Mouse (Mus musculus): ENCODE measurements around the gene Olfr1197. TPM values are rescaled to one million over a fixed set of nuclear protein-coding genes. Genes with fewer than 3 reads are reported as not detected.

The Olfr1197 gene
- not detected in 2 replicates for polyA plus RNA-seq (2015; fragmentation: Nextera tagmentation; extraction: Ambion mirVana)

- no peaks in the 10 kb centered on the region for H3K36me3 ChIP-seq (ENCODE audit: control insufficient read depth, insufficient read depth)
- H3K27ac ChIP-seq (ENCODE audit: low read length), result no peak within 1 kb of the TSS
- H3K4me3 ChIP-seq (replicated peaks; ENCODE audit: low read length), result no peak within 1 kb of the TSS
- H3K4me1 ChIP-seq (replicated peaks; ENCODE audit: control insufficient read depth, insufficient read depth, low read length), result no peaks in the 10 kb centered on the region
- no peak within 1 kb of the TSS for H3K4me2 ChIP-seq (ENCODE audit: low read length)
- no peak within 1 kb of the TSS for H3K9ac ChIP-seq (replicated peaks; ENCODE audit: low read depth, low read length)
- 74% methylated on average over 1 of the region's 1 CpGs for WGBS
- ATAC-seq, result no peak
- H3K9me3 ChIP-seq (ENCODE audit: control insufficient read depth, low read length), result no peaks in the 10 kb centered on the region
- H3K27me3 ChIP-seq (replicated peaks; ENCODE audit: control insufficient read depth, insufficient read depth, low read length), result no peaks in the 10 kb centered on the region
Measured at GRCm38 (mm10) chr2:88732266-88732665, at the start of gene Olfr1197. TSS of gene Olfr1197 (minus strand) at chr2:88732366.

- ATAC-seq, result no peak
- Histone ChIP-seq H3K27me3 (replicated peaks; ENCODE audit: control insufficient read depth, insufficient read depth, low read length) (no peaks in the 10 kb centered on the region), H3K9ac (replicated peaks; ENCODE audit: low read depth, low read length) (no peak within 1 kb of the TSS), H3K4me2 (ENCODE audit: low read length) (no peak within 1 kb of the TSS), H3K27ac (ENCODE audit: low read length) (no peak within 1 kb of the TSS), H3K4me1 (replicated peaks; ENCODE audit: control insufficient read depth, insufficient read depth, low read length) (no peaks in the 10 kb centered on the region), H3K4me3 (replicated peaks; ENCODE audit: low read length) (no peak within 1 kb of the TSS), H3K36me3 (ENCODE audit: control insufficient read depth, insufficient read depth) (no peaks in the 10 kb centered on the region), H3K9me3 (ENCODE audit: control insufficient read depth, low read length) (no peaks in the 10 kb centered on the region)
- WGBS, result 82% methylated on average over 2 of the region's 2 CpGs
Measured at GRCm38 (mm10) chr2:88770388-88770787, 38.2 kb upstream of the Olfr1197 start, which contains the start of gene Olfr1200. TSS of gene Olfr1200 (minus strand) at chr2:88770488.

DNA sequence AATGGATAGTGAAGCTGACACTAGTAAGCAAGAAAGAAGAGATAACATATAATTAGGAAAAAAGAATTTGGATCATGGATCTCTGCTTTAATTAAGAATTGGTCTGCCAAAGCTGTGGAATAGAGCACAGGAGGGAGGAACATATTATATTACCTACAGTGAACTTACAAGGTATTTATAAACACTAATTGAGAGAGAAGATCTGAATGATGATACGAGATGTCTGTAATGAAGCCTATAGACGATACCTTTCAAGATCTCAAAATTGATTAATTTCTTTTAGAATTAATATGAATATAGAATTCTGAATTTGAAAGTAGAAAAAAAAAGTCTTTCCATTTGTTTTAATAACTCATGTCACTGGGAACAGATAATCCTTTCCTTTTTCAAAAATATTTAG lies 28.2 kb upstream of the Olfr1197 start, which contains the start of gene Olfr1199:
Gene Olfr1199 (minus strand): TSS at position 101 of the 400 bp plus-strand sequence.
- Histone ChIP-seq H3K27ac (ENCODE audit: low read length) (no peak within 1 kb of the TSS), H3K4me1 (replicated peaks; ENCODE audit: control insufficient read depth, insufficient read depth, low read length) (no peaks in the 10 kb centered on the region), H3K4me2 (ENCODE audit: low read length) (no peak within 1 kb of the TSS), H3K4me3 (replicated peaks; ENCODE audit: low read length) (no peak within 1 kb of the TSS), H3K36me3 (ENCODE audit: control insufficient read depth, insufficient read depth) (no peaks in the 10 kb centered on the region), H3K27me3 (replicated peaks; ENCODE audit: control insufficient read depth, insufficient read depth, low read length) (no peaks in the 10 kb centered on the region), H3K9me3 (ENCODE audit: control insufficient read depth, low read length) (no peaks in the 10 kb centered on the region), H3K9ac (replicated peaks; ENCODE audit: low read depth, low read length) (no peak within 1 kb of the TSS)
- ATAC-seq, result no peak
- WGBS, result 90% methylated on average over 2 of the region's 2 CpGs

DNA sequence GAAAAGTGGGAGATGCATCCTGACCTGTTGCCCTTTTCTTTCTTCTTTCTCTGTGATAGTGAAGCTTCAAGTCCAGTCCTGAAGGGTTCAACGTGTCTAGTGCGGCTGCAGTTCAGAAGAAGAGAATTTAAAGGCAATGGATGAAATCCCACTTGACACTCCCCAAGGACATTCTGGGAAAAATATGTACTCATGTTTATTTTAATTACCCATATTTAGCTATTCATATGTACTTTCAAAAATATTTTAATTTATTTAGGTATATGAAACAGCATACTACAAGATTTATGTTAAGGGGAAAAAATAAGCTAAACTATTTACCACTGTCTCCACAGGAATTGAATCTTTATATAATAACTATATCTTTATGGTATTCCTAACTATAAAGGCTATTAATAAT lies 19.1 kb upstream of the Olfr1197 start, which contains the start of gene Olfr1198:
Gene Olfr1198 (minus strand): TSS at position 101 of the 400 bp plus-strand sequence.
- H3K27me3 ChIP-seq (replicated peaks; ENCODE audit: control insufficient read depth, insufficient read depth, low read length), result no peaks in the 10 kb centered on the region
- no peak within 1 kb of the TSS for H3K4me3 ChIP-seq (replicated peaks; ENCODE audit: low read length)
- H3K9ac ChIP-seq (replicated peaks; ENCODE audit: low read depth, low read length), result no peak within 1 kb of the TSS
- 98% methylated on average over 2 of the region's 2 CpGs for WGBS
- H3K27ac ChIP-seq (ENCODE audit: low read length), result no peak within 1 kb of the TSS
- ATAC-seq, result no peak
- no peaks in the 10 kb centered on the region for H3K4me1 ChIP-seq (replicated peaks; ENCODE audit: control insufficient read depth, insufficient read depth, low read length)
- H3K4me2 ChIP-seq (ENCODE audit: low read length), result no peak within 1 kb of the TSS
- no peaks in the 10 kb centered on the region for H3K9me3 ChIP-seq (ENCODE audit: control insufficient read depth, low read length)
- no peaks in the 10 kb centered on the region for H3K36me3 ChIP-seq (ENCODE audit: control insufficient read depth, insufficient read depth)

DNA sequence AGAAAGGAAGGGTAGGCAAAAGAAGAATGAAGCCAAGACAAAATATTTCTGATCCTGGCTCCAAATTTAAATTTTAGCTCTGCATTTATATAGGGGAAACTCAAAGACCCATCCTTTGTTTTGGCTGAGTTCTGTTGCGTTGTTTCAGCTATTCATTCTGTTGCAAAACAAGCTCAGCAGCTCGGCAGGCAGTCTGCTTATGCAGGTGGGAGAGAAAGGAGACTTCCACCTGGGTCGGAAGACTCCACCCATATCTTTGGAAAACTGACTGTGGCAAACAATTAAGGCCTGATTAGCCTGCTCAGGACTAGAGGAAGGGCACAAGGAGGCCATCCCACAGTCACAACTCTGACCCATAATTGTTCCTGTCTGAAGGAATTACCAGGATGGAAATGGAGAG lies 11.2 kb upstream of the Olfr1197 start:
- H3K9me3 ChIP-seq (ENCODE audit: control insufficient read depth, low read length), result no peaks in the 10 kb centered on the region
- no peak overlapping the region for H3K4me2 ChIP-seq (ENCODE audit: low read length)
- no peak overlapping the region for H3K27ac ChIP-seq (ENCODE audit: low read length)
- no peak overlapping the region for H3K4me3 ChIP-seq (replicated peaks; ENCODE audit: low read length)
- no peaks in the 10 kb centered on the region for H3K27me3 ChIP-seq (replicated peaks; ENCODE audit: control insufficient read depth, insufficient read depth, low read length)
- ATAC-seq, result no peak
- no peak overlapping the region for H3K9ac ChIP-seq (replicated peaks; ENCODE audit: low read depth, low read length)
- H3K4me1 ChIP-seq (replicated peaks; ENCODE audit: control insufficient read depth, insufficient read depth, low read length), result no peaks in the 10 kb centered on the region
- H3K36me3 ChIP-seq (ENCODE audit: control insufficient read depth, insufficient read depth), result no peaks in the 10 kb centered on the region
- 62% methylated on average over 3 of the region's 3 CpGs for WGBS

DNA sequence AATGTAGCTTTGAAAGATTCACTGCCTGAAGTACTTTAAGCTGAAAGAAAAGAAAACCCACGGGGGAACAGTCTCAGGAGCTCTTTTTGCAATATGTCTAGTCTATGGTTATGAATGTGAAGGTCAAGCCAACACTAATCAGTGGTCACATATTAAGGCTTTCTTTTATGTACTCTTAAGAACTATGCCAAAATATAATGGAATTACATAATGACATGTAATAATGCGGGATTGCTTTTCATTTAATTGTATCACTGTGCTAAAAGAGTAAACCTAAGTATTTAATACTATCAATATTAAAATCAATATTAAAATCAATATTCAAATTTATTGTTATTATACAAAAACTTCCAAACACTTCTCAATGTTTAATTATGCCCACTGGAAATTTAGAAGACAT lies 27.7 kb downstream of the Olfr1197 start, which contains the start of gene Olfr1196:
Gene Olfr1196 (minus strand): TSS at position 101 of the 400 bp plus-strand sequence.
- H3K27me3 ChIP-seq (replicated peaks; ENCODE audit: control insufficient read depth, insufficient read depth, low read length), result no peaks in the 10 kb centered on the region
- no peaks in the 10 kb centered on the region for H3K9me3 ChIP-seq (ENCODE audit: control insufficient read depth, low read length)
- H3K36me3 ChIP-seq (ENCODE audit: control insufficient read depth, insufficient read depth), result no peaks in the 10 kb centered on the region
- no peaks in the 10 kb centered on the region for H3K4me1 ChIP-seq (replicated peaks; ENCODE audit: control insufficient read depth, insufficient read depth, low read length)
- WGBS, result 82% methylated on average over 2 of the region's 2 CpGs
- no peak within 1 kb of the TSS for H3K9ac ChIP-seq (replicated peaks; ENCODE audit: low read depth, low read length)
- H3K4me3 ChIP-seq (replicated peaks; ENCODE audit: low read length), result no peak within 1 kb of the TSS
- ATAC-seq, result no peak
- H3K27ac ChIP-seq (ENCODE audit: low read length), result no peak within 1 kb of the TSS
- no peak within 1 kb of the TSS for H3K4me2 ChIP-seq (ENCODE audit: low read length)

DNA sequence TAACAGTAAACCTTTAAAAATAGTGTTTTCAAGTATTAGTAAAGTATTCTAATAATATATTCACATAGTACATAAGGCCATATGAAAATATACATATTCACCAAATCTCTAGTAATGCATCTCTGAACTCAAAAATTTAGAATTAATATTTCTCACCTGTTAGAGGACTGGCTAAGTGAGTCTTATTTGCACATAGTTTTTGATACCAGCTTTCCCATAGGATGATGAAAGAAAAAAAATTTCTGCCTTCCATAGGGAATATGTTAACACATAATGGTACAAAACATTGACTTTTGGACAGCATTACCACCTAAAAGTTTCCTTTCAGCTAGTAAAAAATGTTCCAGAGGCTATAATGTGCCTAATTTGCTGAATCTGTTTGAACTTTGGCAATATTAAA lies 43.1 kb downstream of the Olfr1197 start, which contains the start of gene Olfr1195:
Gene Olfr1195 (minus strand): TSS at position 101 of the 400 bp plus-strand sequence.
- no peaks in the 10 kb centered on the region for H3K9me3 ChIP-seq (ENCODE audit: control insufficient read depth, low read length)
- no peak for ATAC-seq
- no peak within 1 kb of the TSS for H3K27ac ChIP-seq (ENCODE audit: low read length)
- no peaks in the 10 kb centered on the region for H3K27me3 ChIP-seq (replicated peaks; ENCODE audit: control insufficient read depth, insufficient read depth, low read length)
- no peak within 1 kb of the TSS for H3K4me3 ChIP-seq (replicated peaks; ENCODE audit: low read length)
- no peaks in the 10 kb centered on the region for H3K36me3 ChIP-seq (ENCODE audit: control insufficient read depth, insufficient read depth)
- no peak within 1 kb of the TSS for H3K9ac ChIP-seq (replicated peaks; ENCODE audit: low read depth, low read length)
- no peak within 1 kb of the TSS for H3K4me2 ChIP-seq (ENCODE audit: low read length)
- no peaks in the 10 kb centered on the region for H3K4me1 ChIP-seq (replicated peaks; ENCODE audit: control insufficient read depth, insufficient read depth, low read length)

Other genes starting within 250 kb of the Olfr1197 start
- gene Olfr1184, start 248.8 kb downstream of the Olfr1197 start, polyA plus RNA-seq (2015; fragmentation: Nextera tagmentation; extraction: Ambion mirVana), result not detected in 2 replicates
- gene Olfr1185-ps1, start 239.0 kb downstream of the Olfr1197 start, polyA plus RNA-seq (2015; fragmentation: Nextera tagmentation; extraction: Ambion mirVana), result not detected in 2 replicates
- not detected in 2 replicates for gene Olfr1186, start 213.8 kb downstream of the Olfr1197 start, polyA plus RNA-seq (2015; fragmentation: Nextera tagmentation; extraction: Ambion mirVana)
- not detected in 2 replicates for gene Olfr1188, start 175.4 kb downstream of the Olfr1197 start, polyA plus RNA-seq (2015; fragmentation: Nextera tagmentation; extraction: Ambion mirVana)
- not detected in 2 replicates for gene Olfr1189, start 145.9 kb downstream of the Olfr1197 start, polyA plus RNA-seq (2015; fragmentation: Nextera tagmentation; extraction: Ambion mirVana)
- not detected in 2 replicates for gene Olfr1191-ps1, start 91.8 kb downstream of the Olfr1197 start, polyA plus RNA-seq (2015; fragmentation: Nextera tagmentation; extraction: Ambion mirVana)
- not detected in 2 replicates for gene Olfr1192-ps1, start 83.9 kb downstream of the Olfr1197 start, polyA plus RNA-seq (2015; fragmentation: Nextera tagmentation; extraction: Ambion mirVana)
- not detected in 2 replicates for gene Olfr1193, start 56.7 kb downstream of the Olfr1197 start, polyA plus RNA-seq (2015; fragmentation: Nextera tagmentation; extraction: Ambion mirVana)
- not detected in 2 replicates for gene Olfr1195, start 43.2 kb downstream of the Olfr1197 start, polyA plus RNA-seq (2015; fragmentation: Nextera tagmentation; extraction: Ambion mirVana)
- gene Olfr1196, start 27.8 kb downstream of the Olfr1197 start, polyA plus RNA-seq (2015; fragmentation: Nextera tagmentation; extraction: Ambion mirVana), result not detected in 2 replicates
- gene Olfr1198, start 19.0 kb upstream of the Olfr1197 start, polyA plus RNA-seq (2015; fragmentation: Nextera tagmentation; extraction: Ambion mirVana), result not detected in 2 replicates
- gene Olfr1199, start 28.1 kb upstream of the Olfr1197 start, polyA plus RNA-seq (2015; fragmentation: Nextera tagmentation; extraction: Ambion mirVana), result not detected in 2 replicates
- not detected in 2 replicates for gene Olfr1200, start 38.1 kb upstream of the Olfr1197 start, polyA plus RNA-seq (2015; fragmentation: Nextera tagmentation; extraction: Ambion mirVana)
- gene Olfr1201, start 60.7 kb upstream of the Olfr1197 start, polyA plus RNA-seq (2015; fragmentation: Nextera tagmentation; extraction: Ambion mirVana), result not detected in 2 replicates
- gene Olfr1202, start 82.1 kb upstream of the Olfr1197 start, polyA plus RNA-seq (2015; fragmentation: Nextera tagmentation; extraction: Ambion mirVana), result not detected in 2 replicates
- gene Olfr1205, start 97.4 kb upstream of the Olfr1197 start, polyA plus RNA-seq (2015; fragmentation: Nextera tagmentation; extraction: Ambion mirVana), result not detected in 2 replicates
- not detected in 2 replicates for gene Olfr1204, start 116.9 kb upstream of the Olfr1197 start, polyA plus RNA-seq (2015; fragmentation: Nextera tagmentation; extraction: Ambion mirVana)
- gene Olfr1206, start 130.9 kb upstream of the Olfr1197 start, polyA plus RNA-seq (2015; fragmentation: Nextera tagmentation; extraction: Ambion mirVana), result not detected in 2 replicates
- gene Olfr1208, start 169.9 kb upstream of the Olfr1197 start, polyA plus RNA-seq (2015; fragmentation: Nextera tagmentation; extraction: Ambion mirVana), result not detected in 2 replicates
- gene Olfr1209, start 182.8 kb upstream of the Olfr1197 start, polyA plus RNA-seq (2015; fragmentation: Nextera tagmentation; extraction: Ambion mirVana), result not detected in 2 replicates
- gene Olfr1211, start 205.7 kb upstream of the Olfr1197 start, polyA plus RNA-seq (2015; fragmentation: Nextera tagmentation; extraction: Ambion mirVana), result not detected in 2 replicates
- gene Olfr1212, start 221.6 kb upstream of the Olfr1197 start, polyA plus RNA-seq (2015; fragmentation: Nextera tagmentation; extraction: Ambion mirVana), result not detected in 2 replicates
- gene Gm13762, start 247.9 kb upstream of the Olfr1197 start, polyA plus RNA-seq (2015; fragmentation: Nextera tagmentation; extraction: Ambion mirVana), result not detected in 2 replicates